Mouse (Mus musculus): ENCODE measurements around the gene Prdx2. TPM values are rescaled to one million over a fixed set of nuclear protein-coding genes. Genes with fewer than 3 reads are reported as not detected.

Prdx2 gene
- polyA plus RNA-seq (2012; rRNA removed) (1,117 and 1,155 TPM in 2 replicates), polyA plus RNA-seq (2014; fragmentation: Nextera tagmentation; extraction: Ambion mirVana) (2,207 and 2,282 TPM in 2 replicates)

- DNase-seq (ENCODE audit: low read depth in 3 of 3, low spot score in 3 of 3) (peak in 2 of 3 experiments; percentile 74 to 79), ATAC-seq (ENCODE audit: insufficient read depth) (peak; percentile 69)
- H3K9me3 ChIP-seq (ENCODE audit: control insufficient read depth, low read length): no peaks in the 10 kb centered on the region
- H3K27me3 ChIP-seq (ENCODE audit: control insufficient read depth, insufficient read depth, low read length): no peaks in the 10 kb centered on the region
- peaks cover 44% of the 10 kb centered on the region for H3K36me3 ChIP-seq (replicated peaks; ENCODE audit: control insufficient read depth, insufficient read depth, low read depth)
- peaks cover 51 to 59% of the 10 kb centered on the region in 2 experiments for H3K4me1 ChIP-seq (replicated peaks; ENCODE audit: control insufficient read depth in 2 of 2, insufficient read depth in 2 of 2, low read length in 1 of 2)
- H3K4me2 ChIP-seq (ENCODE audit: low read depth): peak within 1 kb of the TSS; percentile 95
- H3K4me3 ChIP-seq (ENCODE audit: insufficient read depth in 1 of 2, low read depth in 2 of 2, low read length in 2 of 2): peak within 1 kb of the TSS; percentile 89 to 94
- H3K27ac ChIP-seq: peak within 1 kb of the TSS; percentile 97
- WGBS (ENCODE audit: insufficient replicate concordance): under 1% methylated on average over 56 of the region's 56 CpGs
- TF ChIP-seq EP300 (IDR thresholded peaks at IDR 0.05; ENCODE audit: low read depth) (peak; percentile 52), CTCF (IDR thresholded peaks at IDR 0.05; ENCODE audit: low read depth) (0 out of 2 replicates have a peak, but pooled peaks have one; percentile 2)
- H3K9ac ChIP-seq (replicated peaks): peak within 1 kb of the TSS; percentile 92
These were observed at the start of gene Prdx2, which contains the start of the genes Gm49661 and Rnaseh2a for GRCm38 (mm10) chr8:84969241-84970134. Gene Prdx2, plus strand, starts transcription at chr8:84969587. Gene Gm49661, minus strand, starts transcription at chr8:84969433. Gene Rnaseh2a, minus strand, starts transcription at chr8:84969767.

GRCm38 (mm10) chr8:84921596-84921995 is 47.8 kb upstream of the Prdx2 start:
- Histone ChIP-seq H3K9ac (replicated peaks) (no peak overlapping the region), H3K27ac (no peak overlapping the region), H3K27me3 (ENCODE audit: control insufficient read depth, insufficient read depth, low read length) (peaks cover 5% of the 10 kb centered on the region; the same call in 1 of the 2 replicates), H3K4me3 (ENCODE audit: insufficient read depth in 1 of 2, low read depth in 2 of 2, low read length in 2 of 2) (no peak overlapping the region), H3K4me1 (replicated peaks; ENCODE audit: control insufficient read depth in 2 of 2, insufficient read depth in 2 of 2, low read length in 1 of 2) (no peaks in the 10 kb centered on the region), H3K4me2 (ENCODE audit: low read depth) (no peak overlapping the region), H3K36me3 (replicated peaks; ENCODE audit: control insufficient read depth, insufficient read depth, low read depth) (no peaks in the 10 kb centered on the region), H3K9me3 (ENCODE audit: control insufficient read depth, low read length) (no peaks in the 10 kb centered on the region)
- no peak for TF ChIP-seq CTCF (IDR thresholded peaks at IDR 0.05; ENCODE audit: low read depth)
- no peak for TF ChIP-seq EP300 (IDR thresholded peaks at IDR 0.05; ENCODE audit: low read depth)
- ATAC-seq (ENCODE audit: insufficient read depth) (no peak), DNase-seq (ENCODE audit: low read depth in 3 of 3, low spot score in 3 of 3) (no peak)
- 59% methylated on average over 2 of the region's 2 CpGs for WGBS (ENCODE audit: insufficient replicate concordance)

GRCm38 (mm10) chr8:84925557-84925956 is 43.8 kb upstream of the Prdx2 start:
- ATAC-seq (ENCODE audit: insufficient read depth): no peak
- Histone ChIP-seq H3K27me3 (ENCODE audit: control insufficient read depth, insufficient read depth, low read length) (peaks cover 16% of the 10 kb centered on the region), H3K9me3 (ENCODE audit: control insufficient read depth, low read length) (no peaks in the 10 kb centered on the region), H3K4me3 (ENCODE audit: insufficient read depth in 1 of 2, low read depth in 2 of 2, low read length in 2 of 2) (no peak overlapping the region), H3K4me2 (ENCODE audit: low read depth) (no peak overlapping the region), H3K36me3 (replicated peaks; ENCODE audit: control insufficient read depth, insufficient read depth, low read depth) (no peaks in the 10 kb centered on the region), H3K9ac (replicated peaks) (no peak overlapping the region), H3K4me1 (replicated peaks; ENCODE audit: control insufficient read depth in 2 of 2, insufficient read depth in 2 of 2, low read length in 1 of 2) (no peaks in the 10 kb centered on the region), H3K27ac (no peak overlapping the region)
- TF ChIP-seq EP300 (IDR thresholded peaks at IDR 0.05; ENCODE audit: low read depth) (no peak), CTCF (IDR thresholded peaks at IDR 0.05; ENCODE audit: low read depth) (no peak)
- no peak for DNase-seq (ENCODE audit: low read depth in 3 of 3, low spot score in 3 of 3)
- WGBS (ENCODE audit: insufficient replicate concordance): 40% methylated on average over 7 of the region's 7 CpGs

GRCm38 (mm10) chr8:84927513-84927912 is 41.9 kb upstream of the Prdx2 start:
- ATAC-seq (ENCODE audit: insufficient read depth): no peak
- WGBS (ENCODE audit: insufficient replicate concordance): 54% methylated on average over 1 of the region's 1 CpGs
- TF ChIP-seq CTCF (IDR thresholded peaks at IDR 0.05; ENCODE audit: low read depth) (no peak), EP300 (IDR thresholded peaks at IDR 0.05; ENCODE audit: low read depth) (no peak)
- Histone ChIP-seq H3K9ac (replicated peaks) (no peak overlapping the region), H3K27ac (no peak overlapping the region), H3K27me3 (ENCODE audit: control insufficient read depth, insufficient read depth, low read length) (peaks cover 29% of the 10 kb centered on the region), H3K36me3 (replicated peaks; ENCODE audit: control insufficient read depth, insufficient read depth, low read depth) (no peaks in the 10 kb centered on the region), H3K4me2 (ENCODE audit: low read depth) (no peak overlapping the region), H3K4me3 (ENCODE audit: insufficient read depth in 1 of 2, low read depth in 2 of 2, low read length in 2 of 2) (no peak overlapping the region), H3K4me1 (replicated peaks; ENCODE audit: control insufficient read depth in 2 of 2, insufficient read depth in 2 of 2, low read length in 1 of 2) (no peaks in the 10 kb centered on the region), H3K9me3 (ENCODE audit: control insufficient read depth, low read length) (no peaks in the 10 kb centered on the region)
- no peak for DNase-seq (ENCODE audit: low read depth in 3 of 3, low spot score in 3 of 3)
